Mouse (Mus musculus): ENCODE measurements around the gene 4930590J08Rik. TPM values are rescaled to one million over a fixed set of nuclear protein-coding genes. Genes with fewer than 3 reads are reported as not detected.

Gene 4930590J08Rik
- polyA plus RNA-seq, 1 experiment from 2014 or later: 1.4 TPM

GRCm38 (mm10) chr6:91972201-91972646 lies 69.6 kb downstream of the 4930590J08Rik start:
- H3K4me3 ChIP-seq: no peak overlapping the region
- 60% methylated on average over 9 of the region's 9 CpGs for WGBS
- no peaks in the 10 kb centered on the region for H3K36me3 ChIP-seq
- 0 out of 2 replicates have a peak, but pooled peaks have one; percentile 56 for ATAC-seq (ENCODE audit: low FRiP score)
- no peak overlapping the region for H3K27ac ChIP-seq
- peaks cover 16% of the 10 kb centered on the region for H3K27me3 ChIP-seq
- H3K4me1 ChIP-seq (replicated peaks): peaks cover 9% of the 10 kb centered on the region
- no peak overlapping the region for H3K9ac ChIP-seq
- H3K4me2 ChIP-seq: no peak overlapping the region
- no peaks in the 10 kb centered on the region for H3K9me3 ChIP-seq

- 78% methylated on average over 6 of the region's 6 CpGs for WGBS
These were observed 71.4 kb downstream of the 4930590J08Rik start for GRCm38 (mm10) chr6:91973972-91974371.

GRCm38 (mm10) chr6:91978371-91979300 lies 76.0 kb downstream of the 4930590J08Rik start, which contains the start of gene Fgd5:
Fgd5 (plus strand) TSS chr6:91978878.
- peak within 1 kb of the TSS; percentile 78 for H3K4me2 ChIP-seq
- H3K9me3 ChIP-seq: no peaks in the 10 kb centered on the region
- peak within 1 kb of the TSS; percentile 62; the same call in 1 of the 2 replicates for H3K27ac ChIP-seq
- peak within 1 kb of the TSS; percentile 53 for H3K4me3 ChIP-seq
- peak; percentile 74 for ATAC-seq (ENCODE audit: low FRiP score)
- WGBS: under 1% methylated on average over 51 of the region's 62 CpGs
- no peaks in the 10 kb centered on the region for H3K36me3 ChIP-seq
- H3K4me1 ChIP-seq (replicated peaks): peaks cover 31% of the 10 kb centered on the region
- peak within 1 kb of the TSS; percentile 75 for H3K9ac ChIP-seq
- H3K27me3 ChIP-seq: peaks cover 46% of the 10 kb centered on the region

More at GRCm38 (mm10) chr6:91973972-91974371, 71.4 kb downstream of the 4930590J08Rik start:
- Histone ChIP-seq H3K4me2 (no peak overlapping the region), H3K4me1 (replicated peaks) (peaks cover 18% of the 10 kb centered on the region), H3K27me3 (peaks cover 30% of the 10 kb centered on the region), H3K27ac (no peak overlapping the region), H3K9ac (no peak overlapping the region), H3K4me3 (no peak overlapping the region), H3K36me3 (no peaks in the 10 kb centered on the region), H3K9me3 (no peaks in the 10 kb centered on the region)
- ATAC-seq (ENCODE audit: low FRiP score): no peak

GRCm38 (mm10) chr6:91979301-91979996 lies 76.8 kb downstream of the 4930590J08Rik start:
- 11% methylated on average over 23 of the region's 23 CpGs for WGBS
- peaks cover 46% of the 10 kb centered on the region for H3K27me3 ChIP-seq
- peak overlapping the region; percentile 62; the same call in 1 of the 2 replicates for H3K27ac ChIP-seq
- peak overlapping the region; percentile 75 for H3K9ac ChIP-seq
- no peaks in the 10 kb centered on the region for H3K9me3 ChIP-seq
- peak overlapping the region; percentile 53 for H3K4me3 ChIP-seq
- no peak for ATAC-seq (ENCODE audit: low FRiP score)
- H3K36me3 ChIP-seq: no peaks in the 10 kb centered on the region
- peaks cover 31% of the 10 kb centered on the region for H3K4me1 ChIP-seq (replicated peaks)
- H3K4me2 ChIP-seq: peak overlapping the region; percentile 78

- H3K4me2 ChIP-seq: peak overlapping the region; percentile 78
- H3K27ac ChIP-seq: peak overlapping the region; percentile 53; the same call in 1 of the 2 replicates
- peak overlapping the region; percentile 40 for H3K9ac ChIP-seq
- H3K4me1 ChIP-seq (replicated peaks): peaks cover 31% of the 10 kb centered on the region
- peak overlapping the region; percentile 53 for H3K4me3 ChIP-seq
- peaks cover 43% of the 10 kb centered on the region for H3K27me3 ChIP-seq
- no peaks in the 10 kb centered on the region for H3K9me3 ChIP-seq
- no peaks in the 10 kb centered on the region for H3K36me3 ChIP-seq
- WGBS: 60% methylated on average over 3 of the region's 3 CpGs
- no peak for ATAC-seq (ENCODE audit: low FRiP score)
These were observed 77.4 kb downstream of the 4930590J08Rik start for GRCm38 (mm10) chr6:91980011-91980410.

- ATAC-seq (ENCODE audit: low FRiP score): no peak
- Histone ChIP-seq H3K4me3 (no peak overlapping the region), H3K4me2 (no peak overlapping the region), H3K9me3 (no peaks in the 10 kb centered on the region), H3K9ac (no peak overlapping the region), H3K27me3 (0 out of 2 replicates have a peak, but pooled peaks cover 6% of the 10 kb centered on the region), H3K4me1 (replicated peaks) (peaks cover 18% of the 10 kb centered on the region), H3K27ac (no peak overlapping the region), H3K36me3 (peaks cover 10% of the 10 kb centered on the region; the same call in 1 of the 2 replicates)
- WGBS: 92% methylated on average over 8 of the region's 8 CpGs
These were observed 87.5 kb downstream of the 4930590J08Rik start for GRCm38 (mm10) chr6:91990101-91990500.

GRCm38 (mm10) chr6:91992823-91993222 lies 90.2 kb downstream of the 4930590J08Rik start:
- no peaks in the 10 kb centered on the region for H3K9me3 ChIP-seq
- no peak overlapping the region for H3K4me3 ChIP-seq
- no peak overlapping the region for H3K4me2 ChIP-seq
- peaks cover 7% of the 10 kb centered on the region; the same call in 1 of the 2 replicates for H3K36me3 ChIP-seq
- WGBS: 88% methylated on average over 2 of the region's 2 CpGs
- H3K9ac ChIP-seq: no peak overlapping the region
- 0 out of 2 replicates have a peak, but pooled peaks cover 6% of the 10 kb centered on the region for H3K27me3 ChIP-seq
- H3K4me1 ChIP-seq (replicated peaks): peaks cover 37% of the 10 kb centered on the region
- no peak overlapping the region for H3K27ac ChIP-seq
- ATAC-seq (ENCODE audit: low FRiP score): no peak

- ATAC-seq (ENCODE audit: low FRiP score): no peak
- H3K4me1 ChIP-seq (replicated peaks): peaks cover 37% of the 10 kb centered on the region
- H3K4me3 ChIP-seq: no peak overlapping the region
- H3K4me2 ChIP-seq: no peak overlapping the region
- no peak overlapping the region for H3K9ac ChIP-seq
- H3K9me3 ChIP-seq: no peaks in the 10 kb centered on the region
- H3K36me3 ChIP-seq: peaks cover 3% of the 10 kb centered on the region; the same call in 1 of the 2 replicates
- no peaks in the 10 kb centered on the region for H3K27me3 ChIP-seq
- H3K27ac ChIP-seq: no peak overlapping the region; the same call in 1 of the 2 replicates
- WGBS: 77% methylated on average over 8 of the region's 8 CpGs
These were observed 91.3 kb downstream of the 4930590J08Rik start for GRCm38 (mm10) chr6:91993795-91994505.

GRCm38 (mm10) chr6:91996072-91996471 lies 93.5 kb downstream of the 4930590J08Rik start:
- 32% methylated on average over 8 of the region's 8 CpGs for WGBS
- Histone ChIP-seq H3K4me3 (peak overlapping the region; percentile 15; the same call in 1 of the 2 replicates), H3K9ac (0 out of 2 replicates have a peak overlapping the region, but pooled peaks have one; percentile 40), H3K4me2 (peak overlapping the region; percentile 42), H3K9me3 (no peaks in the 10 kb centered on the region), H3K4me1 (replicated peaks) (peaks cover 37% of the 10 kb centered on the region), H3K27ac (peak overlapping the region; percentile 90), H3K27me3 (0 out of 2 replicates have a peak, but pooled peaks cover 2% of the 10 kb centered on the region), H3K36me3 (no peaks in the 10 kb centered on the region)
- peak; percentile 25; the same call in 1 of the 2 replicates for ATAC-seq (ENCODE audit: low FRiP score)

All from hindbrain, embryonic 13.5 days (tissue).